Mouse (Mus musculus): ENCODE data around the gene Mvb12b. TPM values are rescaled to one million over a fixed set of nuclear protein-coding genes. Genes with fewer than 3 reads are reported as not detected.
A peak's percentile ranks its signal among the peaks of the same experiment; 100 is the strongest.

Gene Mvb12b
- polyA plus RNA-seq, 1 experiment from 2014 or later, result 24.0 TPM

DNA sequence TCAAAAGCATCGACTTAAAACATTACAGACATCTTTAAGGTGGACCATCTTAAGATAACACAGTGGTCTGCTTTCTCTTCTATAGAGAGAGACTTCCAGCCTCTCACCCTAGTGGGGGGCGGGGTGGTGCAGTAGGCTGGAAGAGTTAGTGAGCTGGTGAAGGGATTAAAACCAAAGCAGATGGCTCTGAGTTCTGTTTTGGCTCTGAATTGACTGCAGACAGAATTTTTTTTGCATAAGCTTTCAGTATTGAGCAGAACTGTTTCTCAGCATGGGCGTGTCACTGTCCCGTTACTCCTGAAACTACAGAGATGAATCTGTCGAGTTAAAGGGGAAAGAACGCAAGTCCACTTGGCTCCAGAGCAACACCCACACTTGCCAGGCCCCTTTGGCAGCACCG lies 4.6 kb upstream of the Mvb12b start:
- no peak overlapping the region for H3K27ac ChIP-seq
- H3K9ac ChIP-seq (ENCODE audit: low read depth, low read length), result no peak overlapping the region
- ATAC-seq (replicated peaks; ENCODE audit: low FRiP score, low read depth) (no peak), DNase-seq (ENCODE audit: low spot score) (no peak)
- H3K4me2 ChIP-seq (ENCODE audit: low read length), result no peak overlapping the region
- H3K9me3 ChIP-seq (replicated peaks; ENCODE audit: low read length), result no peaks in the 10 kb centered on the region
- H3K27me3 ChIP-seq (ENCODE audit: insufficient read depth, low read length), result no peaks in the 10 kb centered on the region
- 80% methylated on average over 7 of the region's 7 CpGs for WGBS
- no peak for TF ChIP-seq CTCF (IDR thresholded peaks at IDR 0.05; ENCODE audit: low read depth)
- no peak overlapping the region for H3K4me3 ChIP-seq (replicated peaks; ENCODE audit: low read depth, low read length)
- H3K4me1 ChIP-seq (replicated peaks; ENCODE audit: insufficient read depth, low read length), result peaks cover 7% of the 10 kb centered on the region; the same call in 1 of the 2 replicates
- H3K36me3 ChIP-seq (ENCODE audit: insufficient read depth, low read length), result no peaks in the 10 kb centered on the region

DNA sequence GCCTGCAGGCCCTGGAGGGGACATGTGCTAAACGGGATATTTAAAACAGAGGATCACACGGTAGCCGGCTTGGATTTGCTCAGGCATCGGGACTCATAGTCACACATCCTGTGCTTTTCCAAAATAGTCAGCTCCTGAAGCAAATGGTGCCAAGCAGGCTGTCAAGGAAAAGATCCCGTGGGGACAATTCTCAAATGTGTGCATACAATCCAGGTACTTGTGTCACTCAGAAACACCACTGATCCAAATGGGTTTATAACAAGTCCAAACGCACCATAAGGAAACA lies 297 bp upstream of the Mvb12b start:
- DNase-seq (ENCODE audit: low spot score) (no peak), ATAC-seq (replicated peaks; ENCODE audit: low FRiP score, low read depth) (no peak)
- Histone ChIP-seq H3K27ac (peak overlapping the region; percentile 93), H3K4me3 (replicated peaks; ENCODE audit: low read depth, low read length) (peak overlapping the region; percentile 82; the same call in 1 of the 2 replicates), H3K4me1 (replicated peaks; ENCODE audit: insufficient read depth, low read length) (peaks cover 23% of the 10 kb centered on the region), H3K9ac (ENCODE audit: low read depth, low read length) (peak overlapping the region; percentile 97; the same call in 1 of the 2 replicates), H3K36me3 (ENCODE audit: insufficient read depth, low read length) (no peaks in the 10 kb centered on the region), H3K27me3 (ENCODE audit: insufficient read depth, low read length) (no peaks in the 10 kb centered on the region), H3K4me2 (ENCODE audit: low read length) (peak overlapping the region; percentile 91), H3K9me3 (replicated peaks; ENCODE audit: low read length) (no peaks in the 10 kb centered on the region)
- 42% methylated on average over 6 of the region's 6 CpGs for WGBS
- no peak for TF ChIP-seq CTCF (IDR thresholded peaks at IDR 0.05; ENCODE audit: low read depth)

DNA sequence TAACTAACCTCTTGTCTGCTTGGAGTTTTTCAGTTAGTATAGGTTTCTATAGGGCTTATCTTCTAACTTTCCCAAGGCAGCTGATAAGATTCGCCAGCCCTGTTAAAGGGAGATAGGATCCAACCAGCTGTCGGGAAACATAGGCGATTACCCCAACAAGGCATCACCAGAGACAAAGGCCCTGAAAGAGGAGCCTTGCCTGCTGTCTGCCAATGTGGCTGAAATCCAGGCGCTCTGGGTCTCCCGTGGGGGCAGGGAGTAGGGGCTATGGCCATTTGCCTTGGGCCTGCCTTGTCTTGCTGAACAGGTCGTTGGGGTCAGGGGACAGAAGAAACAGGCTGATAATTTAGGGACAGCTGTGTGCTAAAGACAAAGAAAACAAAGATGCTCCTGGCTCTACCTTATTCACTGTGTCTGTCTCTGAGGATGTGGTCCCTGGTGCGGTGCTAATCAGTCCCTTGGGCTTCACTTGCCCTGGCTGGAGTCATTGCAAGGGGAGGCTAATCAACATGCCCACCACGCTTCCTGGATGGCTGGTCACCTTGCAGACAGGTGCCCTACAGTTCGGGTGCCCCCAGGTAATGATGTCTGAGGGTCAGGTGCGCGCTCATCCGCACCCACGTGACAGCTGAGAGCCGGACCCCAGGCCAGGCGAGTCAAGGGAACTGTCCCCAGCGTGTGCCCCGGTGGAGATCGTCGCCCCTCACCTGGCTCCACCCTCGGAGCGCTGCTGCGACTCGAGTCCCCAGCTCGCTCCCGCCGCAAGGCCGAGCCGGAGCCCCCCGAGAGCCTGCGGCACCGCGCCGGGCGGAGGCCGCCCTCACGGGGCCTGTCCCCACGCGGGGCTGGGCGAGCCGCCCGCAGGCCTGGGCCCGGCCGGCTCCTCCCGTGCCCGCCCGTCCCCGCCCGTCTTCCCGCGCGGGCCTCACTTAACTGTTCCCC lies 1.1 kb downstream of the Mvb12b start:
- Histone ChIP-seq H3K4me1 (replicated peaks; ENCODE audit: insufficient read depth, low read length) (peaks cover 23% of the 10 kb centered on the region), H3K4me2 (ENCODE audit: low read length) (peak overlapping the region; percentile 91), H3K4me3 (replicated peaks; ENCODE audit: low read depth, low read length) (peak overlapping the region; percentile 82), H3K27me3 (ENCODE audit: insufficient read depth, low read length) (no peaks in the 10 kb centered on the region), H3K9ac (ENCODE audit: low read depth, low read length) (peak overlapping the region; percentile 97), H3K9me3 (replicated peaks; ENCODE audit: low read length) (no peaks in the 10 kb centered on the region), H3K36me3 (ENCODE audit: insufficient read depth, low read length) (no peaks in the 10 kb centered on the region), H3K27ac (peak overlapping the region; percentile 93)
- no peak for TF ChIP-seq CTCF (IDR thresholded peaks at IDR 0.05; ENCODE audit: low read depth)
- WGBS, result 3% methylated on average over 42 of the region's 51 CpGs
- ATAC-seq (replicated peaks; ENCODE audit: low FRiP score, low read depth) (peak; percentile 73), DNase-seq (ENCODE audit: low spot score) (peak; percentile 33)

DNA sequence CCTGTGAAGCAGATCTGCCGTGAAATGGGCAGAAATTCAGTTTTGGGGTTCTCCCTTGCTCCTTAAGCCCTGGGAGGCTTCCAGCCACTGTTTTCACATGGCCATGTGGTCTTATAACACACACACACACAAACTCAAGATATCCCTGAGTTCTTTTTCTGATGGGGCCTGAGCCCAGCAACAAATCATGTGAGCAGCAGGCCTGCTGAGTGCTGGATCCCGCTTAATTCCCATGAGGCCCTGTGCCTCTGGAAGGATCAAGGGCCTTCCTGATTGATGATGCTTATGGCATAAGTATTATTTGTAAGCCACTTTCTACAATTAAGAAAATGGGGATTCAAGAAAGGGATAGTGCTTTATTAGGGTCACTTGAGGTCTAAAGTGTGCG lies 2.5 kb downstream of the Mvb12b start:
- H3K36me3 ChIP-seq (ENCODE audit: insufficient read depth, low read length), result no peaks in the 10 kb centered on the region
- no peak overlapping the region for H3K27ac ChIP-seq

DNA sequence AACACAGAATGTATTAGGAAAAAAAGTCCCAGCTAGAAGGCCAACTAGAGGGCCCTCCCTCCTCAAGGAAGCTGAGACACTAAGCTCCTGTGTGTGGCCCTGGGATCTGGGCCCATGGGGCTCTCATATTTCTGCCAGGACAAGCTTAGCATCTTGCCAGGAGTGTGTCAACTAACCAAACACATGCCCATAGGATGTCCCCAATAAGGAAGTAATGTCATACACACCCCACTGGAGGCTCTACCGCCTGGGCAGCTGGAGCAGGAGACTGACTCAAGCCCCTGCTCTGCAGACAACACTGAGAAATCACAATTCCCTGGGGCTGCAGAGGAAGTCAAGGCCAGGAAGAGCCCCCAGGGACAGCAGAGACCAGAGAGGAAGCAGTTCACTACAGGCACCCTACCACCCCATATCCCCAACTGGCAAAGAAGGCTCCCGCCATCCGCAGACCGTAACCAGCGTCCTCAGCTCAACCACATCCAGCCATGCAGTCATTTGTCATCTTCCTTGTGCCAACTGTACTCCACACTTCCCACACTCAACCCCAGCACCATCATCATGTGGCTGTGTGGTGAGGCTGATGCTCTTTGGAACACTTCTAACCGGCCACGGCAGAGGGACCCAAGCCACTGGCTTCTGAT lies 3.0 kb downstream of the Mvb12b start:
- peak; percentile 22 for DNase-seq (ENCODE audit: low spot score)
- no peak for TF ChIP-seq CTCF (IDR thresholded peaks at IDR 0.05; ENCODE audit: low read depth)
- Histone ChIP-seq H3K4me1 (replicated peaks; ENCODE audit: insufficient read depth, low read length) (peaks cover 23% of the 10 kb centered on the region), H3K4me2 (ENCODE audit: low read length) (no peak overlapping the region), H3K27me3 (ENCODE audit: insufficient read depth, low read length) (no peaks in the 10 kb centered on the region), H3K27ac (no peak overlapping the region), H3K4me3 (replicated peaks; ENCODE audit: low read depth, low read length) (no peak overlapping the region), H3K9me3 (replicated peaks; ENCODE audit: low read length) (no peaks in the 10 kb centered on the region), H3K9ac (ENCODE audit: low read depth, low read length) (no peak overlapping the region), H3K36me3 (ENCODE audit: insufficient read depth, low read length) (no peaks in the 10 kb centered on the region)
- 73% methylated on average over 7 of the region's 7 CpGs for WGBS
- no peak for ATAC-seq (replicated peaks; ENCODE audit: low FRiP score, low read depth)

More for the DNA sequence above, 2.5 kb downstream of the Mvb12b start:
- H3K4me3 ChIP-seq (replicated peaks; ENCODE audit: low read depth, low read length), result no peak overlapping the region
- DNase-seq (ENCODE audit: low spot score) (no peak), ATAC-seq (replicated peaks; ENCODE audit: low FRiP score, low read depth) (no peak)
- H3K9me3 ChIP-seq (replicated peaks; ENCODE audit: low read length), result no peaks in the 10 kb centered on the region
- no peak overlapping the region for H3K9ac ChIP-seq (ENCODE audit: low read depth, low read length)
- H3K4me1 ChIP-seq (replicated peaks; ENCODE audit: insufficient read depth, low read length), result peaks cover 23% of the 10 kb centered on the region
- no peaks in the 10 kb centered on the region for H3K27me3 ChIP-seq (ENCODE audit: insufficient read depth, low read length)
- no peak for TF ChIP-seq CTCF (IDR thresholded peaks at IDR 0.05; ENCODE audit: low read depth)
- no peak overlapping the region for H3K4me2 ChIP-seq (ENCODE audit: low read length)
- 76% methylated on average over 3 of the region's 3 CpGs for WGBS

DNA sequence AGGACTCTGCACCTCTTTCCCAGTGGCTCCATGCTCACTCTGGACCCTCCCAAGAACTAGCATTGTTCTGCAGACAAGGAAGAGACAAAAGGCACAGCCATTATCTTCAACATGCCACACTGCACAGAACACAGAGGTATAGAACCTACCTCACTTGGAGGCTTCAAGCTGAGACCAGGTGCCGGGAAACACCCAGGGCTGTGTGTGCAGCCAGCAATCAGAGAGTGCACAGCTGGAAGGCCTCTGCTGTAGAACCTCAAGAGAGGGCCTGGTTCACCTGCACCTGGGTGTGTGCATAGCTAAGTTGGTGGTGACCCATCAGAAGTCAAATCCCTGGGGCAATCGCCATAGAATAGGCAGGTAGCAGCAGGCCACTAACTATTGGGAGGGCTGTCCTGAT lies 8.5 kb downstream of the Mvb12b start:
- Histone ChIP-seq H3K27me3 (ENCODE audit: insufficient read depth, low read length) (no peaks in the 10 kb centered on the region), H3K36me3 (ENCODE audit: insufficient read depth, low read length) (no peaks in the 10 kb centered on the region), H3K4me3 (replicated peaks; ENCODE audit: low read depth, low read length) (no peak overlapping the region), H3K4me2 (ENCODE audit: low read length) (no peak overlapping the region), H3K9ac (ENCODE audit: low read depth, low read length) (no peak overlapping the region), H3K4me1 (replicated peaks; ENCODE audit: insufficient read depth, low read length) (peaks cover 39% of the 10 kb centered on the region), H3K27ac (no peak overlapping the region), H3K9me3 (replicated peaks; ENCODE audit: low read length) (no peaks in the 10 kb centered on the region)
- no peak for DNase-seq (ENCODE audit: low spot score)
- ATAC-seq (replicated peaks; ENCODE audit: low FRiP score, low read depth), result no peak
- 87% methylated on average over 2 of the region's 2 CpGs for WGBS
- no peak for TF ChIP-seq CTCF (IDR thresholded peaks at IDR 0.05; ENCODE audit: low read depth)
